16 mouse cellular contexts compared by ENCODE assay signal in the genomic region with DNA sequence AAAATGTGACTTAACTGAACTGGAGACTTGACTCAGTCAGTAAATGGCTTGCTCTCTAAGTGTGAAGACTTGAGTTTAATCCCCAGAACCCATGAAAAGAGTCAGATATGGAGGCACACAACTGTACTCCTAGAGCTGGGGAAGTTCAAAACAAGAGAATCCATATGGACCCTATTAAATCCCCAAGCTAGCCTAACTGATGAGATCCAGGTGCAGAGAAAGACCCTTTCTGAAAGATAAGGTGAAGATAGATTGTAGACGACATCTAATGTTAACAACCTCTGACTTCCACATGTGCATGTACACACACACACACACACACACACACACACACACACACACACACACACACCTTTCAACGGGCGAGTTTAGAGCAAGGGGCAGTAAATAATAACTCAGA.
"Had no signal": no experiment of that assay in that cellular context is flagged by ENCODE, and none has a peak within 500 bp of the region (broad histone marks: within the 10 kb centered on the region; RNA-seq: fewer than 3 reads in every experiment).

No protein-coding gene starts in this region.

- H3K9ac ChIP-seq: kidney, embryonic 15.5 days; limb, embryonic 12.5 days; liver, embryonic 15.5 days; midbrain, embryonic 12.5 days had no signal

- H3K4me2 ChIP-seq: kidney, embryonic 15.5 days; limb, embryonic 12.5 days; liver, embryonic 11.5 days; liver, embryonic 15.5 days; midbrain, embryonic 12.5 days had no signal

- H3K4me3 ChIP-seq: kidney, embryonic 15.5 days; limb, embryonic 12.5 days; liver, embryonic 15.5 days; megakaryocyte, embryonic 14.5 days; midbrain, embryonic 12.5 days had no signal

- H3K4me1 ChIP-seq: kidney, embryonic 15.5 days had no signal

- ATAC-seq: lung, postnatal 0 days; midbrain, embryonic 16.5 days had no signal

- H3K36me3 ChIP-seq: kidney, embryonic 15.5 days; limb, embryonic 12.5 days; liver, embryonic 15.5 days; midbrain, embryonic 12.5 days had no signal

- H3K27ac ChIP-seq: kidney, embryonic 15.5 days; limb, embryonic 12.5 days; liver, embryonic 15.5 days; macrophage; midbrain, embryonic 12.5 days; stomach, postnatal 0 days had no signal

- DNase-seq: kidney, adult 18-20 months; kidney, postnatal 14 days; lung, adult 2 months; right cerebral cortex, adult 18-20 months; right cerebral cortex, postnatal 25 days; thymus, postnatal 14 days had no signal

- H3K9me3 ChIP-seq: kidney, embryonic 15.5 days; limb, embryonic 12.5 days; liver, embryonic 15.5 days; megakaryocyte, embryonic 14.5 days; midbrain, embryonic 12.5 days had no signal

- H3K27me3 ChIP-seq: kidney, embryonic 15.5 days; limb, embryonic 12.5 days; liver, embryonic 15.5 days; megakaryocyte, embryonic 14.5 days; midbrain, embryonic 12.5 days had no signal
